Mouse (Mus musculus) hindbrain, embryonic 13.5 days (tissue): ENCODE data around the gene Gm36028. TPM values are rescaled to one million over a fixed set of nuclear protein-coding genes. Genes with fewer than 3 reads are reported as not detected.

Experiments
- ATAC-seq: fragments of 200-750 bp; cut with Nextera tagmentation; 2 replicates; pipeline ENCODE4 v1.8.0; 2017; ENCODE audit warnings: moderate TSS enrichment; ENCODE audit not compliant: low FRiP score
- H3K27ac ChIP-seq: fragments of 300-500 bp; sonication (generic); 2 replicates; pipeline ENCODE4 v1.5.1; 2015; ENCODE audit warnings: inconsistent platforms, mild to moderate bottlenecking, moderate library complexity
- H3K27me3 ChIP-seq: fragments of 300-500 bp; sonication (generic); 2 replicates; pipeline ENCODE4 v1.6.1; 2015; ENCODE audit warnings: mild to moderate bottlenecking, inconsistent platforms
- H3K36me3 ChIP-seq: fragments of 300-500 bp; sonication (generic); 2 replicates; pipeline ENCODE4 v1.6.1; 2015; ENCODE audit warnings: mild to moderate bottlenecking, inconsistent platforms
- H3K4me1 ChIP-seq: fragments of 300-500 bp; sonication (generic); replicated peaks from 2 replicates; pipeline ENCODE4 v1.6.1; 2015; ENCODE audit warnings: inconsistent platforms
- H3K4me2 ChIP-seq: fragments of 300-500 bp; sonication (generic); 2 replicates; pipeline ENCODE4 v1.6.1; 2015; ENCODE audit warnings: inconsistent platforms, mild to moderate bottlenecking, moderate library complexity
- H3K4me3 ChIP-seq: fragments of 300-500 bp; sonication (generic); 2 replicates; pipeline ENCODE4 v1.5.1; 2015; ENCODE audit warnings: mild to moderate bottlenecking, inconsistent platforms
- H3K9ac ChIP-seq: fragments of 300-500 bp; sonication (generic); 2 replicates; pipeline ENCODE4 v1.6.1; 2015; ENCODE audit warnings: mild to moderate bottlenecking, inconsistent platforms
- H3K9me3 ChIP-seq: fragments of 300-500 bp; sonication (generic); 2 replicates; pipeline ENCODE4 v1.6.1; 2016; ENCODE audit warnings: inconsistent platforms
- WGBS: fragments of 180-500 bp; shearing (Covaris S2); methylation state at CpG from one replicate; pipeline ENCODE4 v1.1.7; 2015; 5-methylcytosine and 5-hydroxymethylcytosine counted together
- polyA plus RNA-seq: library from polyadenylated mRNA; unstranded; fragments of >200 nt; fragmentation: Nextera tagmentation; extraction: Ambion mirVana; gene quantifications from 2 replicates; pipeline ENCODE4 v1.2.1, GENCODE M21; 2015

Gm36028 gene
- polyA plus RNA-seq, 1 experiment from 2014 or later, result not detected

GRCm38 (mm10) chr16:37802686-37803295 is 58.2 kb downstream of the Gm36028 start:
- 64% methylated on average over 4 of the region's 4 CpGs for WGBS
- Histone ChIP-seq H3K4me1 (peaks cover 20% of the 10 kb centered on the region), H3K9ac (no peak overlapping the region), H3K27me3 (no peaks in the 10 kb centered on the region), H3K9me3 (no peaks in the 10 kb centered on the region), H3K36me3 (peaks cover 24% of the 10 kb centered on the region), H3K4me2 (no peak overlapping the region), H3K4me3 (no peak overlapping the region), H3K27ac (peak overlapping the region; percentile 66)
- ATAC-seq, result peak; percentile 75

- H3K9me3 ChIP-seq, result no peaks in the 10 kb centered on the region
- H3K4me3 ChIP-seq, result no peak overlapping the region
- H3K36me3 ChIP-seq, result peaks cover 24% of the 10 kb centered on the region
- no peak overlapping the region for H3K4me2 ChIP-seq
- no peak for ATAC-seq
- H3K9ac ChIP-seq, result no peak overlapping the region
- peaks cover 15% of the 10 kb centered on the region for H3K4me1 ChIP-seq
- H3K27me3 ChIP-seq, result no peaks in the 10 kb centered on the region
- no peak overlapping the region for H3K27ac ChIP-seq
- 92% methylated on average over 2 of the region's 2 CpGs for WGBS
Observed at GRCm38 (mm10) chr16:37801097-37801496, 59.8 kb downstream of the Gm36028 start.

Other genes with a start within 250 kb of the Gm36028 start
- gene Ndufb4, start 206.7 kb downstream of the Gm36028 start, polyA plus RNA-seq, result 63.0 and 67.1 TPM in 2 replicates
- gene Fstl1, start 84.3 kb downstream of the Gm36028 start, polyA plus RNA-seq, result 126 and 133 TPM in 2 replicates
- gene Lrrc58, start 7.2 kb upstream of the Gm36028 start, polyA plus RNA-seq, result 46.1 and 49.0 TPM in 2 replicates
- 5.0 TPM in 2 replicates for gene Gpr156, start 55.4 kb upstream of the Gm36028 start, polyA plus RNA-seq
- 156 and 157 TPM in 2 replicates for gene Gsk3b, start 227.9 kb upstream of the Gm36028 start, polyA plus RNA-seq